Mouse (Mus musculus) spleen, adult 2 months (tissue): Measurements from ENCODE around the gene Ano10.

Experiments used
- CTCF ChIP-seq: fragments of 200-500 bp; IDR thresholded peaks from 2 replicates; pipeline ENCODE4 v1.5.1; 2011; ENCODE audit warnings: mild to moderate bottlenecking, inconsistent platforms; ENCODE audit not compliant: insufficient read depth, insufficient read length, insufficient replicate concordance; ENCODE audit errors: extremely low read depth
- POLR2A ChIP-seq: fragments of 200-500 bp; IDR thresholded peaks from 2 replicates; pipeline ENCODE4 v1.6.1; 2011; ENCODE audit warnings: low read depth, low read length, inconsistent platforms

DNA sequence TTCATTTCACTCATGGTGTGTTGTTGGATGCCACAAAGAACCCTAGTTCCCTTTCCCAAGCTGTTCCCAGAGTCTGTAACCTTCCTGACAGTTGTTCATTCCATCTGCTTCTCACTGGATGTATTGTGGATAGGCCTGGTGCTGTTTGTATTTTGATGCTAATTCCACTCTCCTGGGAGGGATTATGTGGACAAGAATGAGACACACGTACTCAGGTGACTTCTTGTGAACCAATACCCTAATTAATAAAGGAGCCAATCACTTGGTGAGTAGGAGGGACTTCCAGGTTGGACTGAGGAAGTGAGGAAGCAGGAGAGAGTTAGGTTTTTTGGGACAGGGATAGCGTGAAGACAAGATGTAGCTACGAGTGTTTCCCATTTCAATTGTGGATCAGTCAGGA, 59.5 kb downstream of the Ano10 start:
- no peak for TF ChIP-seq CTCF
- TF ChIP-seq POLR2A = no peak
